Mouse (Mus musculus): ENCODE measurements at regions not wholly inside any gene's neighbourhood (a gene's known extent, or its start where the extent isn't known, plus 50 kb on each side); places are given as distances from the start of the nearest gene placed in this dataset.

DNA sequence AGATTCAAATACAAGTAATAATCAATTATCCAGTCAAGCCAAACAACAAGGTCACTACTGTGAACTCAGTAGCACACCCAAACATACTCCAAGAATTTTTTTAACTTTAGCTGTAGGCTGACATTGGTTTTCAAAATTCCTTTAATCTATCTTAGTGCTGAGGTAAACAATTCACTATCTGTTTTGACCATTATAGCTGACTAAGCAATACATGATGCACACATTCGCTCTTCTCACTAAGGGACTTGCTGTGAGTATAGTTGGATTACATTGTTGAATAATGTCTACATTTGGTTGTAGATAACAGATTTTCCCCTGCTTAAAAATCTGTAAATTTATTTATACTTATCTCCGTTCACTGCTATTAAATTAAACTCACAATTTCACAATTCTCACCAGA, 206.7 kb downstream of the Etv1 start:
- no peaks in the 10 kb centered on the region for H3K9me3 ChIP-seq (replicated peaks; ENCODE audit: control insufficient read depth, low read length)
- no peak overlapping the region for H3K4me2 ChIP-seq (ENCODE audit: low read depth, low read length)
- WGBS: 85% methylated on average over 2 of the region's 2 CpGs
- no peak for ATAC-seq (replicated peaks; ENCODE audit: extremely low read depth, insufficient read depth, low FRiP score)
- H3K4me3 ChIP-seq (ENCODE audit: low read length): no peak overlapping the region
- no peak overlapping the region for H3K27ac ChIP-seq (ENCODE audit: low read length)
- H3K27me3 ChIP-seq (ENCODE audit: control insufficient read depth, insufficient read depth, low read length): no peaks in the 10 kb centered on the region
- no peak overlapping the region for H3K9ac ChIP-seq (ENCODE audit: low read length)
- H3K36me3 ChIP-seq (ENCODE audit: control insufficient read depth, insufficient read depth): no peaks in the 10 kb centered on the region
- no peaks in the 10 kb centered on the region for H3K4me1 ChIP-seq (ENCODE audit: control insufficient read depth, insufficient read depth, low read length)

DNA sequence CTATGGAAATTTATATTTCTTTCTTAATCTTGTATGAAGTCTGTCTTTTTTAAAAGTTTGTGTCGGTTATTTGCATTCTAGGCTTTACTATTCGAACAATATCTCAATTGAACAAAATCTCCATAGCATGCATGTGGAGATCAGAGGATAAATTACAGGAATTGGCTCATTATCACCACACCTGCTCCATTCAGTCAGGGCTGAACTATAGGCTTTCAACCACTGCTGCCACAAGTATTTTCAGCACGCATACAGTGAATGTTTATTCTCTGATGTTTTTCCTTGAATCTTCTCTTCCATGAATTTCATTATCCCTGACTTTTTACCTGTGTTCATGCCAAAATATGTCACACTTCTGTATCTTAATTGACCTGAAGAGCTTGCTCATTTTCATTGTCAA, 207.2 kb downstream of the Etv1 start:
- no peaks in the 10 kb centered on the region for H3K4me1 ChIP-seq (ENCODE audit: control insufficient read depth, insufficient read depth, low read length)
- H3K4me2 ChIP-seq (ENCODE audit: low read depth, low read length): no peak overlapping the region
- WGBS: 83% methylated on average over 3 of the region's 3 CpGs
- no peaks in the 10 kb centered on the region for H3K27me3 ChIP-seq (ENCODE audit: control insufficient read depth, insufficient read depth, low read length)
- no peak overlapping the region for H3K4me3 ChIP-seq (ENCODE audit: low read length)
- H3K9me3 ChIP-seq (replicated peaks; ENCODE audit: control insufficient read depth, low read length): no peaks in the 10 kb centered on the region
- H3K27ac ChIP-seq (ENCODE audit: low read length): no peak overlapping the region
- no peaks in the 10 kb centered on the region for H3K36me3 ChIP-seq (ENCODE audit: control insufficient read depth, insufficient read depth)
- ATAC-seq (replicated peaks; ENCODE audit: extremely low read depth, insufficient read depth, low FRiP score): no peak
- no peak overlapping the region for H3K9ac ChIP-seq (ENCODE audit: low read length)

DNA sequence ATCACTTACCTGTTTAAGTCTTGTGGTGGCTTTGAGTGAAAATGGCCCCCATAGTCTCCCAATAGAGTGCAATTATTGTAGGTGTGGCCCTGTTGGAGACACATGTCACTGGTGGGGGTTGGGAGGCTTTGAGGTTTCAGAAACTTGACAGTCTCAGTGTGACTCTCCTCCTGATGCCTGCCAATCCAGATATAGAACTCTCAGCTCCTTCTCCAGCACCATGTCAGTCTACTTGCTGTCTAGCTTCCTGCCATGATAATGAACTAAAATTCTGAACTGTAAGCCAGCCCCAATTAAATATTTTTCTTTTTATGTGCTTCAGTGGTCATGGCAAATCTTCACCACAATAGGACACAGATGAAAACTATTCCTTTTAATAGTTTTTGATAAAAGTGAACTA, 208.1 kb downstream of the Etv1 start:
- H3K27ac ChIP-seq (ENCODE audit: low read length): no peak overlapping the region
- H3K9me3 ChIP-seq (replicated peaks; ENCODE audit: control insufficient read depth, low read length): no peaks in the 10 kb centered on the region
- no peak overlapping the region for H3K4me2 ChIP-seq (ENCODE audit: low read depth, low read length)
- H3K4me1 ChIP-seq (ENCODE audit: control insufficient read depth, insufficient read depth, low read length): no peaks in the 10 kb centered on the region
- H3K9ac ChIP-seq (ENCODE audit: low read length): no peak overlapping the region
- H3K36me3 ChIP-seq (ENCODE audit: control insufficient read depth, insufficient read depth): no peaks in the 10 kb centered on the region
- no peaks in the 10 kb centered on the region for H3K27me3 ChIP-seq (ENCODE audit: control insufficient read depth, insufficient read depth, low read length)
- no peak for ATAC-seq (replicated peaks; ENCODE audit: extremely low read depth, insufficient read depth, low FRiP score)
- no peak overlapping the region for H3K4me3 ChIP-seq (ENCODE audit: low read length)

DNA sequence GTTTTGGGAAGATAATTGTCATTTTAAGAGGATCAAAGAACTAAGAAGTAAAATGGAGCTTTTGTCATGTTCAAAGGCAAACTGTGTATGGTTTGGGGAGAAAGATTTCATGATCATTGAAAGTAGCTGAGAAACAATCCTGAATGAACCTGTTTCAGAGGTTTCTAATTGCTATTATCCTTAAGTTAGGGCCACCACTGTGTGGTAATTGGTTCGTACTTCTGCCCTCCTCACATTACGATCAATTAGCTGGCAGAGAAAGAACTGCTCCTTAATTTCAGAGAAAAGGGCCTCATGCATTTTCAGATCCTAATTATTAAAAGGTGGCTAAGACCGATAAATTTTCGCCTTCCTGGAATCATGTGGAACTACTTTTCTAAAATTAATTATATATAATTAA, 208.6 kb downstream of the Etv1 start:
- Histone ChIP-seq H3K9ac (ENCODE audit: low read length) (no peak overlapping the region), H3K4me3 (ENCODE audit: low read length) (no peak overlapping the region), H3K4me1 (ENCODE audit: control insufficient read depth, insufficient read depth, low read length) (no peaks in the 10 kb centered on the region), H3K9me3 (replicated peaks; ENCODE audit: control insufficient read depth, low read length) (no peaks in the 10 kb centered on the region), H3K36me3 (ENCODE audit: control insufficient read depth, insufficient read depth) (no peaks in the 10 kb centered on the region), H3K27me3 (ENCODE audit: control insufficient read depth, insufficient read depth, low read length) (no peaks in the 10 kb centered on the region), H3K27ac (ENCODE audit: low read length) (no peak overlapping the region), H3K4me2 (ENCODE audit: low read depth, low read length) (no peak overlapping the region)
- ATAC-seq (replicated peaks; ENCODE audit: extremely low read depth, insufficient read depth, low FRiP score): no peak
- 92% methylated on average over 4 of the region's 4 CpGs for WGBS

DNA sequence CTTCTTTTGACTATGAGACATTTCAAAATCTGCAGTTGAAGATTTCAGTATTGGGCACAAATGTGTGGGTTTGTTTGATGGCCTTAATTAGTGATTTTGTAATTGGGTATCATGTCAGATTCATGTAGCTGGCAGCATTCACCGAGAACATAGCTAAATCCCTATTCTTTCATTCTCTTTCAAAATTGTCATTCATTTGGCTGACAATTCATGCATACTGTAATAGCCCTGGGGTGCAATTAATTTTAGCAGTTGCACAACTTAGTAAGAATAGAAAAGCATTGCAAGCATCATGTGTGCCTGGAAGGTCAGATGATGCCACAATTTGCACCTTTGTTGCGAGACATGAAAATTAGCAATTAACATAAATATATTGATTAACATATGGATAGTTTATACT, 248.0 kb downstream of the Etv1 start:
- no peak for ATAC-seq (replicated peaks; ENCODE audit: extremely low read depth, insufficient read depth, low FRiP score)
- Histone ChIP-seq H3K27me3 (ENCODE audit: control insufficient read depth, insufficient read depth, low read length) (no peaks in the 10 kb centered on the region), H3K4me3 (ENCODE audit: low read length) (no peak overlapping the region), H3K27ac (ENCODE audit: low read length) (no peak overlapping the region), H3K4me2 (ENCODE audit: low read depth, low read length) (no peak overlapping the region), H3K4me1 (ENCODE audit: control insufficient read depth, insufficient read depth, low read length) (no peaks in the 10 kb centered on the region), H3K9ac (ENCODE audit: low read length) (no peak overlapping the region), H3K9me3 (replicated peaks; ENCODE audit: control insufficient read depth, low read length) (no peaks in the 10 kb centered on the region), H3K36me3 (ENCODE audit: control insufficient read depth, insufficient read depth) (no peaks in the 10 kb centered on the region)
- 82% methylated on average over 2 of the region's 2 CpGs for WGBS

DNA sequence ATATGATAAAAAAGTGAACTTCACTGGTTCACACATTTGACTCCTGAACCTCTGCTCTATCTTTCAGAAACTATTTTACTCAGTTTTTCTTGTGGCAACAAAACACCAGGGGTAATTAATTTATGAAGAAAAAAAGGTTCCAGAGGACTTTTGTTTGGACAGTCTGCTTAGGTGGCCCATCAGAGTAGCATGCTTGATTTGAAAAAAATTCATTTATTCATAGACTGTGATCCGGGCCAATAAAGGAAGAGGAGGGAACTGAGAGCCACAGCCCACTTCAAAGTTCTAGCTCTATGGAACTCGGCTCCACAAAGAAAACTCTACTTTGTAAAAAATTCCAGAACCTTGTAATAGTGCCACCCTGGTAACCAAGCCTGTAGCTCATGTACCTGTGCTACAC, 248.8 kb downstream of the Etv1 start:
- Histone ChIP-seq H3K4me3 (ENCODE audit: low read length) (no peak overlapping the region), H3K9me3 (replicated peaks; ENCODE audit: control insufficient read depth, low read length) (no peaks in the 10 kb centered on the region), H3K4me1 (ENCODE audit: control insufficient read depth, insufficient read depth, low read length) (no peaks in the 10 kb centered on the region), H3K27ac (ENCODE audit: low read length) (no peak overlapping the region), H3K4me2 (ENCODE audit: low read depth, low read length) (no peak overlapping the region), H3K9ac (ENCODE audit: low read length) (no peak overlapping the region), H3K36me3 (ENCODE audit: control insufficient read depth, insufficient read depth) (no peaks in the 10 kb centered on the region), H3K27me3 (ENCODE audit: control insufficient read depth, insufficient read depth, low read length) (no peaks in the 10 kb centered on the region)
- 78% methylated on average over 2 of the region's 2 CpGs for WGBS
- ATAC-seq (replicated peaks; ENCODE audit: extremely low read depth, insufficient read depth, low FRiP score): no peak

DNA sequence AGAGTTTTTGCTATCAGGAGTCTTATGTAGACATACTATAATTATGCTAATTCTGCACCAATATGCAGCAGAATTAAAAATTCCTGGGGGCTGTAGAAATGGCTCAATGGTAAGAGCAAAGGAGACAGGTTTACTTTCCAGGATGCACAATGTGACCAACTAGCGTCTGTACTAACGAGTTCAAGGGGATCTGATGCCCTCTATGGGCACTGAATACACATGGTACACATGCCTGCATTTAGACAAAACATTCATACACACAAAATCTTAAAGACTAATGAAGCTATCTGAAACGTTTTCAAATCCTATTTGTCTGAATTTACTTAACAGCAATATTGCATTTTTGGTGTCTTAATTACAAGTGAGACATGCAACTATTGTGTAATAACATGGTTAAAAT, 254.8 kb downstream of the Etv1 start:
- no peak for ATAC-seq (replicated peaks; ENCODE audit: extremely low read depth, insufficient read depth, low FRiP score)
- no peak overlapping the region for H3K4me3 ChIP-seq (ENCODE audit: low read length)
- WGBS: 74% methylated on average over 3 of the region's 3 CpGs
- no peaks in the 10 kb centered on the region for H3K27me3 ChIP-seq (ENCODE audit: control insufficient read depth, insufficient read depth, low read length)
- H3K36me3 ChIP-seq (ENCODE audit: control insufficient read depth, insufficient read depth): no peaks in the 10 kb centered on the region
- no peak overlapping the region for H3K27ac ChIP-seq (ENCODE audit: low read length)
- no peaks in the 10 kb centered on the region for H3K9me3 ChIP-seq (replicated peaks; ENCODE audit: control insufficient read depth, low read length)
- H3K9ac ChIP-seq (ENCODE audit: low read length): no peak overlapping the region
- no peak overlapping the region for H3K4me2 ChIP-seq (ENCODE audit: low read depth, low read length)
- H3K4me1 ChIP-seq (ENCODE audit: control insufficient read depth, insufficient read depth, low read length): no peaks in the 10 kb centered on the region

DNA sequence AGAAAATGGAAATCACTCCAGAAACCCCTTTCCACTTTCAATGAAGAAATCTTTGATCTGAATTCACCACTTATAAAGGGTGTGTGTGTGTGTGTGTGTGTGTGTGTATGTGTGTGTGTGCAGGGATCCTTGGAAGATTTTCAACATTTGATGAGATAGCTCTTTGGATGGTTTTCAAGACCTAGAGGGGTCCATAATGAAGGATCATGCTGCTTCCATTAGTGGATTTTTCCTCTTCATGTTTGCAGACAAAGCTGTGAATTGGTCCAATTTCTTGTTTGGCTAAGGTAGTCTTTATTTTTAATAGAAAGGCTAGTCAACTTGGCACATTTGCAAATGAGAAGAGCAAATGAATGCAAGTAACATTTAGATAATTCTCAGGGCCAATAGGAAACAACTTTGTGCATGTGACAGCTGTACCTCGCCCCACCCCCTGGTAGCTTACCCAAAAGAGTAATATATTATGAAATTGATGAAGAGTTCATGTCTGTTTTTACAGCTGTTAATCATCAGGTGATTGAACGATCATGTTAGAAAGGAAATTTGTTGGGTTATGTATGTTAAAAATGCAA, 257.4 kb downstream of the Etv1 start:
- no peak overlapping the region for H3K4me3 ChIP-seq (ENCODE audit: low read length)
- no peaks in the 10 kb centered on the region for H3K9me3 ChIP-seq (replicated peaks; ENCODE audit: control insufficient read depth, low read length)
- no peak overlapping the region for H3K27ac ChIP-seq (ENCODE audit: low read length)
- no peak overlapping the region for H3K4me2 ChIP-seq (ENCODE audit: low read depth, low read length)
- ATAC-seq (replicated peaks; ENCODE audit: extremely low read depth, insufficient read depth, low FRiP score): no peak
- WGBS: 82% methylated on average over 2 of the region's 2 CpGs
- no peaks in the 10 kb centered on the region for H3K36me3 ChIP-seq (ENCODE audit: control insufficient read depth, insufficient read depth)
- no peaks in the 10 kb centered on the region for H3K4me1 ChIP-seq (ENCODE audit: control insufficient read depth, insufficient read depth, low read length)
- no peaks in the 10 kb centered on the region for H3K27me3 ChIP-seq (ENCODE audit: control insufficient read depth, insufficient read depth, low read length)
- no peak overlapping the region for H3K9ac ChIP-seq (ENCODE audit: low read length)

DNA sequence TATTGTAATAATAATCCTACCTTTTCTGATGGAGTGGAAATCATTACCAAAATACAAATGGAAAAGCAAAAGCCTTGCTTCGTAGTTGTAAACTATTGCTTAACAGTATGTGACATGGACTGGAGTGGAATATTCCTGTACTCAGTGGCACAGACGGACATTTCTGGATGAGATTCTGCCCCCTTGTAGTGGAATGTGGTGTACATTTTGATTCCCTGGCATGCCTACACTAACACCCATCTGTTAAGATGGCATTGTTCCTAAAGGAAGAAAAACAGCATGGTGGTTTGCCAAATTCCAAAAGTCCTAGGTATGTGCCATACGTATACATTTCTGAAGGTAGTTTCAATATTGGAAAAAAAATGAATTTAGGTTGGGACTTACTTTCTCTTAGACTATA, 258.9 kb downstream of the Etv1 start:
- no peaks in the 10 kb centered on the region for H3K9me3 ChIP-seq (replicated peaks; ENCODE audit: control insufficient read depth, low read length)
- no peak overlapping the region for H3K4me3 ChIP-seq (ENCODE audit: low read length)
- H3K4me2 ChIP-seq (ENCODE audit: low read depth, low read length): no peak overlapping the region
- 75% methylated on average over 3 of the region's 3 CpGs for WGBS
- H3K4me1 ChIP-seq (ENCODE audit: control insufficient read depth, insufficient read depth, low read length): no peaks in the 10 kb centered on the region
- no peaks in the 10 kb centered on the region for H3K36me3 ChIP-seq (ENCODE audit: control insufficient read depth, insufficient read depth)
- H3K27me3 ChIP-seq (ENCODE audit: control insufficient read depth, insufficient read depth, low read length): no peaks in the 10 kb centered on the region
- no peak for ATAC-seq (replicated peaks; ENCODE audit: extremely low read depth, insufficient read depth, low FRiP score)
- no peak overlapping the region for H3K9ac ChIP-seq (ENCODE audit: low read length)
- no peak overlapping the region for H3K27ac ChIP-seq (ENCODE audit: low read length)

DNA sequence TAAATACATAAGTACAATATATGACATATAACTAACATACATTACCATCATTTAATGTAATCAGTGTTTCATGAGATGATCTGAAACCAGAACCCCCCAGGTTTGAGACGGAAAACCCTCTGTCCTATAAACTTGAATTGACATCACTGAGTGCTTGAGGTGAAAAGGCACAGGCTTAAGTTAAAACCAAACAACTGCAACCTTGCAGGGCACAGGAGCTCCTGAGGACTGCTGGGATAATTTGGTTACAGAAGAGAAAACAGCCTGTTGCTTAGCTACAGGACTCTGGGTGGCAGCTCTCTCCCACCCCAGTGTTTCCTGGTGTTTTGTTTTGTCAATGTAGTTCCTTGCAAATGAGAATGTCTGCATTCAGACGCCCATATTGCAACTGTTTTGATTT, 259.5 kb downstream of the Etv1 start:
- H3K4me3 ChIP-seq (ENCODE audit: low read length): no peak overlapping the region
- H3K9me3 ChIP-seq (replicated peaks; ENCODE audit: control insufficient read depth, low read length): no peaks in the 10 kb centered on the region
- no peak overlapping the region for H3K9ac ChIP-seq (ENCODE audit: low read length)
- no peaks in the 10 kb centered on the region for H3K27me3 ChIP-seq (ENCODE audit: control insufficient read depth, insufficient read depth, low read length)
- no peaks in the 10 kb centered on the region for H3K4me1 ChIP-seq (ENCODE audit: control insufficient read depth, insufficient read depth, low read length)
- no peak overlapping the region for H3K27ac ChIP-seq (ENCODE audit: low read length)
- WGBS: 44% methylated on average over 2 of the region's 2 CpGs
- no peak overlapping the region for H3K4me2 ChIP-seq (ENCODE audit: low read depth, low read length)
- H3K36me3 ChIP-seq (ENCODE audit: control insufficient read depth, insufficient read depth): no peaks in the 10 kb centered on the region
- no peak for ATAC-seq (replicated peaks; ENCODE audit: extremely low read depth, insufficient read depth, low FRiP score)

Data from heart, embryonic 16.5 days (tissue).